Mouse (Mus musculus) heart, postnatal 25 days (tissue): ENCODE measurements around the gene Slc7a8. TPM values are rescaled to one million over a fixed set of nuclear protein-coding genes. Genes with fewer than 3 reads are reported as not detected.

Experiments
- DNase-seq: peaks from one replicate; pipeline ENCODE4 v3.0.0; 2022; ENCODE audit warnings: low spot score
- intact Hi-C: fragments of 180-260 bp; cut with DNase I; formaldehyde crosslinking; loops from one replicate; pipeline ENCODE4 v1.15.1; 2025
- total RNA-seq, 2 experiments: library from RNA; stranded (reverse); gene quantifications; 2 replicates each; pipeline ENCODE4 v1.2.3; 2021

Gene Slc7a8
- total RNA-seq, 2 experiments from 2014 or later: 2.4 to 2.8 TPM

GRCm38 (mm10) chr14:54744473-54744872, 37.3 kb downstream of the Slc7a8 start:
- no peak for DNase-seq
- intact Hi-C loops: no loop called here

DNA sequence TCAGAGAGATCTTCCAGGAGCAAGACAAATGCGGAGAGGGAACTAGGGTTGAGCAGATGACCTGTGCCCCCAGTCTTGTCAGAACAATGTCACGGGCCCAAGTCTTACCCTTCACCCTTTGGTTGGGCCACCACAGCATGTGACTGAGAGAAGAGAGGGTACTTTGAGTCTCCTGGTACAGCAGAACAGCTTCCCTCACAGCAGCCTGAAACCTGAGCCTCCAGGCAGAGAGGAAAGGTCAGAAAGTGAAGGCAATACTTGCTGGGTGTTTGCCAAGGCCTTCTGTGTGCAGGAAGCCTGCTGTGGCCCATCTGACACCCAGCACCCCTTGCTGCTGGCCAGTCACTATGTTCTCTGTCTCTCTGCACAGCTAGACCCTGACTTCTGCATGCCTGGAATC, 39.4 kb downstream of the Slc7a8 start:
- DNase-seq: no peak
- intact Hi-C loops: no loop called here

DNA sequence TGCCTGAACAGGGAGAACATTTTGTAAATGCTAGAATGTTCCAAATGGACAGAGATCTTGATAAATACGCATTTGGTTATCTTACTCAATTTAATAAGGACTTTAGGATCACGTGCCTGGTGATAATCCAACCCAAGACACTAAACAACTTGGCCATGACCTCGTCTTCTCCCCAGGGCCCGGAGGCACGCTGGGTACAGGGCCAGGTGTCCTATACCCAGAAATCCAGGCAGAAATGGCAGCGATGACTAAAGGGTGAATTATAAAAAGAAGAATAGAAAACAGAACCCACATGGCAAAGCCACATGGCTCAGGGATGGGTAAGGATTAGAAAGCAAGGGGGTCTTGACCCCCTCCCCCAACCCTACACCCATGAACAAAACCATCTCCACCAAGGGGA, 40.0 kb downstream of the Slc7a8 start:
- intact Hi-C loops: no loop called here
- DNase-seq: no peak

GRCm38 (mm10) chr14:54737634-54738033, 44.1 kb downstream of the Slc7a8 start:
- intact Hi-C loops: loop anchor here (5.0 kb wide), 1 partner anchor 35 kb away; no protein-coding TSS in a partner anchor
- DNase-seq: no peak

- DNase-seq: no peak
- intact Hi-C loops: loop anchor here (5.0 kb wide), 1 partner anchor 35 kb away; no protein-coding TSS in a partner anchor
Observed at GRCm38 (mm10) chr14:54736555-54737552, 44.9 kb downstream of the Slc7a8 start.

DNA sequence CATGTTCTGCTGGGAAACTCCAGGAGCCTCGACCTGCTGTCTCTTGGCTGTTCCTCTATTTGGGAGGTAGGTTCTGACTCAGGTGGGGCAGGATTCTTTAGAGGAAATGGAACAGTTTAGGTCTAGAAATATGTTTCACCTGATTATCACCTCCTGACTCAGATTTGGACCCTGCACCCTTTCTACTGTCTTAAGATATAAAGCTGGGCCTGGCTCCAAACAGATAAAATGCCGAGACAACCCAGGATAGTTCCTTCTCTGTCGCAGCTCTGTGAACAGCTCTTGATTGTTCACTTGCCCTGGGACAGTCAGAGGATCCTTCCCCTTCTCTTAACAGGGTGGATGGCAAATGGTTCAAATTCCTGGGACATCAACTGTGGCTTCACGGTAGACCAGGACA, 46.5 kb downstream of the Slc7a8 start:
- no peak for DNase-seq

GRCm38 (mm10) chr14:54734004-54734403, 47.7 kb downstream of the Slc7a8 start:
- no peak for DNase-seq
- intact Hi-C loops: no loop called here

More for the DNA sequence above, 46.5 kb downstream of the Slc7a8 start:
- intact Hi-C loops: loop anchor here (5.0 kb wide), 1 partner anchor 37 kb away; no protein-coding TSS in a partner anchor

DNA sequence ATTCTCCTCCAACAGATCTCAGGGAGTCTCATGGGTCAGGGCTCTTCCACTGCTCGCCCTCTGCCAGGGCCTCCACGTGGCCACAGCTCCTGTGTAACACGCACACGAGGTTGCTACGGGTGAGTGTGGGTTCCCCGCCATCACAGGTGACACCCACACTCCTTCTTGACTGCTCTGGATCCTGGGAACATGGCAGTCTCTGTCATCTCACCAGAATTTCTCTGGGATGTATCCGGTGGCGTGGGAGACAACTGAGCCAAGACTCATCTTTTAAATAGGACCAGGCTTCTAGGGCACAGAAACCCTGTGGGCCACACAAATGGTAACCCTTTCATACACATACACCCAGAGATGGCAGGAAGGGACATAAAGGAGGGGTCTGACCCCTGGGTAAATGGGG, 49.5 kb downstream of the Slc7a8 start:
- intact Hi-C loops: no loop called here
- DNase-seq: no peak

- no peak for DNase-seq
- intact Hi-C loops: no loop called here
Observed at GRCm38 (mm10) chr14:54730305-54730704, 51.4 kb downstream of the Slc7a8 start.

GRCm38 (mm10) chr14:54728823-54729653, 52.7 kb downstream of the Slc7a8 start:
- no peak for DNase-seq
- intact Hi-C loops: no loop called here

- no peak for DNase-seq
- intact Hi-C loops: no loop called here
Observed at GRCm38 (mm10) chr14:54727565-54727964, 54.2 kb downstream of the Slc7a8 start.

DNA sequence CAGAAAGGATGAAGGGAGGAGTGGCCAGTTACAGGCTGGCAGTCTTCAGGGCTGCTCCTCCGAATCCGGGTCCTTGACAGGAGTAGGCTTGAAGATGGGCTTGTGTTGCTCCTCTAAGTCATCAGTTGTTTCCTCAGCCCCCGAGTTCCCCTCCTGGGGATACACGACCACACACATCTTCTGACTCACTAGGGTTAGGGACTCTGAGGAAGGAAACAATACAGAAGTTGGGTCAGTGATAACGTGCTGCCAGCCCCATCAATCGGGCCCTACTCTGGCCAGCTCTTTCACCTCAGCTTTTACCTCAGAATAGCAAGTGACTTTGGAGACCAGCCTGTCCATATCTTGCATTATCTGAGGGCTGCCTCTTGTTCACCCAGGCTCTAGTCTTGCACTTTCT, 57.7 kb downstream of the Slc7a8 start:
- DNase-seq: no peak
- intact Hi-C loops: no loop called here

DNA sequence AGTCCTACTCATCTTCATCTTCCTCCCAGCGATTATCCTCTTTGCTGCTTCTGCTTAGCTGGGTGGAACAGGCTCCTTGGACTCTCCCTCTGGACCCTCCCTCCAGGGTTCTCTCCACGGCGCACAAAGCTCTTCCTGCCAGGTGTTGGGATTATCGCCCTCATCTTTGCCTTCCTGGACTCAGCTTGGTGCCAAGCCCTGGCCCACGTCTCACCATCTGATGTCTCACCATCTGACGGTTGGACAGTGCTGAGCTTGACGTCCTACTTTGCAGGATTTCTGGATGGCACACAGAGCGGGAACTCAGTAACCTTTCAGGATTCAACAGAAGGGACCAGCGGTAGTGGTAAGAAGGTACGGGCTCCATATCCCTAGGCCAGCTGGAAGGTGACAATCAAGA, 60.0 kb downstream of the Slc7a8 start:
- intact Hi-C loops: no loop called here
- DNase-seq: no peak

DNA sequence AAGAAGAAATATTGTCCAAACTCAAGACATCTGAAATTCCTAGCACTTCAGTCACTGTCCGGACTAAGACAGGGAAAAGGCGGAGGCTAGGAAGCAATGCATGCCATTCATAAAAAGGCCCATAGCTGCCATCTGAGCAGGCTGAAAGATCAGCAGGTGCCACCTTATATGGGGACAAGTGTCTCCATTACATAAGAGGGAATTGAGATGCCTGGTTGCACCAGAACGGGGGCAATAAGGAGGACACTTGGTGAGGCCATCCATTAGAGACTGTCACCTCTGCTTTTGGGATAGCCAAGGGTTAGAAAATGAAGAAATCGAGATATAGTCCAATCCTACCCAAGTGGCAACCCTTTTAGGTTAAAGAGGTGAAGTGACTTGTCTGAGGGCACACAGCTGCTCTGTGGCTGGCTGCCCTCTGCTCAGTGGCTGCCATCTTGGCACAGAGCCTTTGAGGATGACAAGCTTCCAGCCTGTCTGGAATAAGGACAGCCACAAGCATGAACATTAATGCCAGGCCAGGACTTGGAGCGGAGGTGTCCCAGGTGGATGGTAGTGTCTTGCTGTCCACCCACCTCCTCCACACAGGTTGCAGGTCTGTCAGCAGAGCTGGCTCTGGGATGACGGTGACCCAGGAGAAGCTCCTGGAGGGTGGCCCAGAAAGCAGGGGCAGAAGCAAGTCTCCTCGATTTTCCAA, 60.9 kb downstream of the Slc7a8 start:
- DNase-seq: no peak
- intact Hi-C loops: no loop called here

DNA sequence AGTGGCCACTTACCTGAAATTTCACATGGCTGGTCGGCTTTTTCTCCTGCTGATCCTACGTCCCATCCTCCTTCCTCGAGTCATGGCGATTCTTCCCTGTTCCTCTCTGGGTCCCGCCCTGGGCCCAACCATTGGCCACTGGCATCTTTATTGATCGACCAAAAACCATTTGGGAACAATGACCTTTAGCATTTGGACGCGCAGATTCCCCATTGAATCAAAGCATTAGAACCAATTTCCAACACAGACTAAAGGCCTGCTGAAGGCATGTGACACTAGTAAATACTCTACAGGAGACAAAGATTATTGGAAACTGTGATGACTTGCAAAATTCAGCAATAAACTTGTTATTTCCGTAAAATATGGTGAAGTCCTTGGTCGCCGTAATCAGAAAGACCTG, 61.7 kb downstream of the Slc7a8 start:
- intact Hi-C loops: no loop called here
- DNase-seq: no peak

DNA sequence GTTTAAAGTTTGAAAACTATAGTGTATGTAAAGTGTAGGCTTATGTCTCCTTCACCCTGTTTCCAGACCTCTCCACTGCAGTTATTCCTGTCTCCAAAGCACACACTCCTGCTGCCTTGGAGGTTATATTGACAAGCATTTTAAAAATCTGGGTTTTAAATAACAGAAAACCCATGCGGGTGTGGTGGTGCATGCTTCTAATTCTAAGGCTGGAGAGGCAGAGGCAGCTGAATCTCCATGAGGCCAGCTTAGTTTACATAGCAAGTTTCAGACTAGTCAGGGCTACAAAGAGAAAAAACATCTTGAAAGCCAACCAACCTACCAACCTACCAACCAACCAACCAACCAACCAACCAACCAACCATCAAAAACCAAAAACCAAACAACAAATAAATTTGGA, 66.3 kb downstream of the Slc7a8 start:
- no peak for DNase-seq
- intact Hi-C loops: loop anchor here (1.0 to 2.0 kb wide), 2 partner anchors 101 to 145 kb away; no protein-coding TSS in a partner anchor

- intact Hi-C loops: loop anchor here (1.0 to 2.0 kb wide), 2 partner anchors 102 to 146 kb away; no protein-coding TSS in a partner anchor
- no peak for DNase-seq
Observed at GRCm38 (mm10) chr14:54714617-54715081, 67.1 kb downstream of the Slc7a8 start.

DNA sequence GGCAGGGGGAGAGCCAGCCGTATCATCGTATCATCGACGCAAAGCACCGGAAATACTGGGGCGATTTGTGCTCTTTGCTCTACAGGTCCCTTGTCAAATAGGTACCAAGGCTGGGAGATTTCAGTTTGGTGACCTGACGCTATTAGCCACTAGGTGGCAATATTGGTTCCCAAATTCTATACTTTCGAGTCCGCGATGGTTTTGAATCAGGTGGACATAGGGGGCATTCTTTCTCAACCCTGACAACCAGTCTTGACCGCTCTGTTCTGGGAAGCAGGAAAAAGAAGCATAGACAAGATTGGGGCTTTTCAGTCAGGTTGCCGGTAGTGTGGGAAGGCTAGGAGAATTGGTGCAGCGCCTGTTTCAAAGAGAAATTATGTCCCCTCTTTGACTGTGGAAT, 67.6 kb downstream of the Slc7a8 start:
- intact Hi-C loops: loop anchor here (2.0 kb wide), 1 partner anchor 103 kb away; no protein-coding TSS in a partner anchor
- DNase-seq: no peak

- DNase-seq: no peak
- intact Hi-C loops: loop anchor here (1.0 kb wide), 1 partner anchor 73 kb away; no protein-coding TSS in a partner anchor
Observed at GRCm38 (mm10) chr14:54712861-54713260, 68.9 kb downstream of the Slc7a8 start.
